Mouse (Mus musculus) retina, adult 2 months (tissue): ENCODE results near the gene Gm20481.
A peak's percentile ranks its signal among the peaks of the same experiment; 100 is the strongest.
"Not testable (repeated sequence)": the region's sequence is repeated elsewhere in the genome, so short reads cannot be mapped to it uniquely, and the experiment has no call there.

ENCODE experiments used
- DNase-seq: peaks from one replicate; pipeline ENCODE4 v3.0.0-alpha.2; 2012; ENCODE audit warnings: low read depth, low spot score

The Gm20481 gene

DNA sequence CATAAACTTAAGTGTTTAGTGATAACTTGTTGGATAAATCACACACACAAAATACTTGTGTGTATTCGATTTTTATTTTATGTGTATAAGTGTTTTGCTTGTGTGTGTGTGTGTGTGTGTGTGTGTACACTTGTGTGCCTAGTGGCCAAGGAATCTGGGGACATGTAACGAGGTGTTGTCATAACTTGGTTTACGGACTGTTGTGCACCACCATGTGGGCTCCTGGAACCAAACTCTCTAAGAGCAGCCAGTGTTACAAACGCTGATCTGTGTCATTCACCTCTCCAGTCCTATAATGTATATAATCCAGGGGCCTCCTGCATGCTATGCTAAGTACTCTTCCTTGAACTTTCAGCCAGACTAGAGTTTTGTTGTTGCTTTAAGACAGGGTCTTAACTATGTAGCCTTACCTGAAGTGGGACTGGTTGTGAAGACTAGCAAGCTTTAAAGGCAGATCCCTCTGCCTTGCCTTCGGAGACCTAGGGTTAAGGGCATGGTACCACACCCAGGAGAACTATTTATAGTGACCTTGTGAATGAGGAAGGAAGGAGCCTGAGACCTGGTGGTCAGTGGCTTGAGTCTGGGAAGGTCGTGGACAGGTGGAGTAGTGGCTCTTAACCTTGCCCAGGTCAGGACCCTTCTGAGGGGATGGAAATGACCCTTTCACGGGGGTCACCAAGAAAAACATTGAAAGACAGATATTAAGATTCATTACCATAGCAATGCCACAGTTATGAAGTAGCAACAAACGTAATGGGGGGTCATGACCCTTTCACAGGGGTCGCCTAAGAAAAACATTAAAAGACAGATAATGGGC is 33.5 kb downstream of the Gm20481 start:
- DNase-seq, result no peak

- no peak for DNase-seq
Measured at GRCm38 (mm10) chr17:35004075-35004717, 34.5 kb downstream of the Gm20481 start.

- DNase-seq, result no peak
Measured at GRCm38 (mm10) chr17:35005158-35005557, 35.4 kb downstream of the Gm20481 start.

GRCm38 (mm10) chr17:35005902-35006301 is 36.2 kb downstream of the Gm20481 start:
- DNase-seq, result not testable (repeated sequence)

DNA sequence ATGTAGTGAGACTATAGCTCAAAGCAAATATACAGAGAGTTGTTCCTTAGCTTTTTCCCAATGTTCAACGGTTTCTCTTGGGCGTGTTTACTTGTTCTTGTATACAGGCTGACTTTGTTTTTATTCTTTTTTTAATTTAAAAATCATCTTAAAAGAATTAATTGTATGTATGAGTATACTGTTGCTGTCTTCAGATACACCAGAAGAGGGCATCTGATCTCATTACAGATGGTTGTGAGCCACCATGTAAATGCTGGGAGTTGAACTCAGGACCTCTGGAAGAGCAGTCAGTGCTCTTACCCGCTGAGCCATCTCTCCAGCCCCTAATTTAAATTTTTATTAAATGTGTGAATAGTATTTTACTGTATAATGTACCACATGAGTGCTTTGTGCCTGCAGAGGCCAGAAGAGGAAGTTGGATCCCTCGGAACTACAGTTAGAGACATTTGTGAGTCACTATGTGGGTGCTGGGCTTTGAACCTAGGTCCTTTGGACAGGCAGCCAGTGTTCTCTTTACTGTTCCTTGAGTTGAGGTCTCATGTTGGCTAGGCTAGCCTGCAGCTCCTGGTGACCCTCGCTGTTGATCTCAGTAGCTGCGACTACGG is 37.8 kb downstream of the Gm20481 start:
- DNase-seq, result no peak

DNA sequence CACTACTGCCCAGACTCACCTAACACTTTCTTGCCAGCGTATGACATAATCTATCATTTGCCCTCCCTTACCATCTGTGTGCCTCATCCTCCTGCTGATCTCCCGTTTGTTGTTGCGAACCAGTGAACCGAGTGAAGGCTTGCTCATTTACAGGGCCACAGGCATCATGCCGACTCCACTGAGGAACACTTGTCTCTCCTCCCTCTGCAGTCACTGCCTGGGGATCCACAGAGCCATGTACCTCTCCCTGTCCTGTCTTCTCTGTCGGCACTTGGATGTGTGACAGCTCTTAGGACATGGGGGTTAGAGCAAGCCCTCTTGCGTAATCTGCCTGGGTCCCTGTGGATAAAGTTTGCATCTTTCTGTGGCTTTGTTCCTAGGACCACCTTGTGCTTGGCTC is 39.9 kb downstream of the Gm20481 start:
- DNase-seq, result no peak

DNA sequence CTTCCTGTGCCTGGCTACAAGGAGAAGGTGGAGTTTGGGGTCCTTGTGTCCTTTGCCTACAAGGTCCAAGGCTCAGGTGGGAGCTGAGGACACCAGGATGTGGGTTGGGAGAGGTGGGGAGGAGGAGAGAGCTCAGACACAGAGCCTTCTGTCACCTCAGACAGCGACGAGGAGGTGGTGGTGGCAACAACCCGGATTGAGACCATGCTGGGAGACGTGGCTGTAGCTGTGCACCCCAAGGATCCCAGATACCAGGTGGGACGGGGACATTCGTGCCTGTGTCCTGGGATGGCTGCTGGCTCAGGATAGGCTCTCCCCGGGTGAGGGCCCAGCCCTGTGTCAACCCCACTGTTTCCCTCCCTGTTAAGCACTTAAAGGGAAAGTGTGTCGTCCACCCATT is 41.7 kb downstream of the Gm20481 start:
- no peak for DNase-seq

- no peak for DNase-seq
Measured at GRCm38 (mm10) chr17:35012430-35012829, 42.7 kb downstream of the Gm20481 start.

DNA sequence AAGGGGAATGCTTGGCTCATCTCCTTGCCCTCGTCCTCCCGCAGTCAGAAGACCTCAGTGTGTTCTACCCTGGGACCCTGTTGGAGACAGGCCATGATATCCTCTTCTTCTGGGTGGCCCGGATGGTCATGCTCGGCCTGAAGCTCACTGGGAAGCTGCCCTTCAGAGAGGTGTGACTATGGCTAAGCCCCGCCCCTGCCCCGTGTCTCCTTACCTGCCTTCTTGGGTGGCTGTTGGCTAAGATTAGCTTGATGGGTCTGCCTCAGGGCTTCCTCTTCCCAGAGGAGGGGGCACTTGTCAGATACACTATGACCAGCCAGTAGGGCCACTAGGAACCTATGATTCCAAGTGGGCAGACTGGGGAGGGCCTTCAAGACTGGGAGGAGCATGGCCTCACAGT is 43.5 kb downstream of the Gm20481 start:
- DNase-seq, result no peak

DNA sequence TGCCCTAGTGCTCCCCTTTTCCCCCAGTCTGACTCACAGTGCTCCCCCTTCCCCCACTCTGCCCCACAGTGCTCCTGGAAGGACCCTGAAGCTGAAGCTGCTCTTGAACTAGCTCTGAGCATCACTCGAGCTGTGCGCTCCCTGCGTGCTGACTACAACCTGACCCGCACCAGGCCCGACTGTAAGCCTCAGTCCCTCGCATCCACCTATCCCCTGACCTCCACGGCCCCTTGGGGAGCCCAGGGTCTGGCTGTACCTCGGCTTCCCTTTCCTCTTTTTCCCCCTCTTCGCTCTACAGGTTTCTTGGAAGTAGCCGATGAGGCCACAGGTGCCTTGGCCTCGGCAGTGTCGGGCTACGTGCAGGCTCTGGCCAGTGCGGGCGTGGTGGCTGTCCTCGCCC is 45.6 kb downstream of the Gm20481 start:
- DNase-seq, result no peak

DNA sequence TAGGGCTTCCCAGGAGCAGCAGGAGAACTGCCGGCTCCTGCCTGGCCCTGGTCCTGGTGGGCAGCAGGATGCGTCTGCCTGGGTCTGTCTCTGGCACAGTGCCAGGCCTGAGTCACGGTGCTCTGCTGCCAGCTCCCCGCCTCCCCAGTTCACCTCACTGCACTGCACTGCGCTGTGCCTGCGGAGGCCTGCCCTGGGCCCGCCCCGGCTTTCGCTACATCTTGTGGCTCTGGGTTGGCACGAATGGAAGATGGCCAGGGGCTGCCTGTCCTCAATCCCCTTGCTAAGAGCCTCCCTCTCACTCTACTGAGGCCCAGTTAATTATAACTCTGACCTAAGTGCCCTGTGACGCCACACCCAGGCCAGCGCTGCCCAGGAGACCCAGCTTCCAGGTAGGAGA is 46.7 kb downstream of the Gm20481 start, which contains the start of gene Vwa7:
Gene Vwa7, plus strand, starts transcription at position 204 of the 400 bp plus-strand sequence.
- no peak for DNase-seq

DNA sequence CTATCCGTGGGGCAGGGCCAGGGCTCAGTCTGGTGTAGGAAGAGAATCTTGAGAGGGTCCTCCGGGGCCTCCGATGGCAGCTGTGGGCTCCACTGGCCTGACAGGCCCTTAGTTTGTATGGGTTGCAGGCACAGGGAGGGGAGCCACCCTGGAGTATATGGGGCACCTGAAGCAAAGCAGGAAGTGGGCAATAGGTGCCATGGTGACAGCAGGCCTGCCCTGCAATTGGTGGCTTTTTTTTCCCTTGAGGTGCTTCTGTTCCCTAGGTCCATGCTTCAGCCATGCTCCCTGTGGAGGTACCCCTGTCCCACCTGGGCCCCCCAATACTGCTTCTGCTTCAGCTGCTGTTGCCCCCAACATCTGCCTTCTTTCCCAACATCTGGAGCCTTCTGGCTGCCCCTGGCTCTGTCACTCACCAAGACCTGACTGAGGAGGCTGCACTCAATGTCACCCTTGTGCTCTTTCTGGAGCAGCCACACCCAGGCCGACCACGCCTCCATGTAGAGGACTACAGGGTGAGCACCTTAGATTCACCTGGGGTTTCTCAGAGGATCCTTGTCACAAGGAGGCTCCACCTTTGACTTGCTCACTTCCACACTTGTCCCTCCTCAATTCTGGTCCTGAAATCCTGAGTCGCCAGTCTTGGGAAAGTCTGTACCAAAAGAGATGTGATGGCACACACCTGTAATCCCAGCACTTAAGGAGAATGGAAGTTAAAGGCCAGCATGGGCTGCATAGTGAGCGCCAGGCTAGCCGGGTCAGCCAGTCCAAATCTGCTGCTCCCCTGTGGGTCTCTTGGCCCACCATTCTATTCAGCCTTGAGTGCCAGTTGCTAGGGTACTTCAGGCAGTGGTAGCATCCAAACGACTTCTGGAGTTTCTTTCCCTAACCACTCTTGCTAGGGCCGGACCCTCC is 47.3 kb downstream of the Gm20481 start:
- DNase-seq, result no peak

DNA sequence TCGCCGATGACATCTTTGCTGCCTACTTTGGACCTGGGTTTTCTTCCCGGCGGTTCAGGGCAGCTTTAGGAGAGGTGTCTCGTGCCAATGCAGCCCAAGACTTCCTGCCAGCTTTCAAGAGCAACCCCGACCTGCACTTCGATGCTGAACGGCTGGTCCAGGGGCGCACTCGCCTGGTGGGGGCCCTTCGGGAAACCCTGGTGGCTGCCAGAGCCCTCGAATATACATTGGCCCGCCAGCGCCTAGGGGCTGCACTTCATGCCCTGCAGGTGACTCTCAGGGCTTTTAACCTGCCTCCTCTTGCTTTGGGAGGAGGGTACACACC is 48.0 kb downstream of the Gm20481 start:
- DNase-seq, result no peak

- no peak for DNase-seq
Measured at GRCm38 (mm10) chr17:35018171-35018570, 48.5 kb downstream of the Gm20481 start.

DNA sequence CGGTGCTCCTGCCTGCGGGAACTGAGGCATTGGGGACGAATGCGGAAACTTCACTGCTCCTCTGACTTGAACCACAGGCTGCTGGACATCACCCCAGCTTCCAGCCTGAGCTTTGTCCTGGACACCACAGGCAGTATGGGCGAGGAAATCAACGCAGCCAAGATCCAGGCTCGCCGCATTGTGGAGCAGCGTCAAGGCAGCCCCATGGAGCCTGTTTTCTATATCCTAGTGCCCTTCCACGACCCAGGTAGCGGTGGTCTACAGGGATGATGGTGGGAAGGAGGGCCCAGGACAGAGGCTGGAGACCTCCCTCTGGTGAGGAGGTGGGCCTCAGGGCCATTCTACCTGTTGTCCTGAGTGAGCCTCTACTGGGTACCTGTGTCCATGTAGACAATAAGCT is 50.2 kb downstream of the Gm20481 start:
- DNase-seq, result no peak

- DNase-seq, result no peak
Measured at GRCm38 (mm10) chr17:35020551-35020950, 50.8 kb downstream of the Gm20481 start.

GRCm38 (mm10) chr17:35021163-35021808 is 51.6 kb downstream of the Gm20481 start:
- peak; percentile 41 for DNase-seq
